11 mouse cellular contexts compared by ENCODE assay signal in genomic region chr7:139136906-139137491, GRCm38 (mm10). TPM values are rescaled to one million over a fixed set of nuclear protein-coding genes. Genes with fewer than 3 reads are reported as not detected.
DNase-seq lines count a peak whose midpoint lies in the region; ATAC-seq and TF ChIP-seq lines count a peak whose summit lies in the region.
"Had no signal": no experiment of that assay in that cellular context is flagged by ENCODE, and none has a peak within 500 bp of the region (broad histone marks: within the 10 kb centered on the region; RNA-seq: fewer than 3 reads in every experiment).

No protein-coding gene starts in this region.

- ATAC-seq in forebrain, embryonic 14.5 days, result no peak
- ATAC-seq in forebrain, embryonic 11.5 days (replicated peaks; ENCODE audit: low FRiP score), result no peak
- ATAC-seq: inflammation-experienced regulatory T-cells, adult 6 months had no signal

- peak; percentile 70 for DNase-seq in forebrain, embryonic 14.5 days (ENCODE audit: low spot score)
- DNase-seq in forebrain, embryonic 11.5 days (ENCODE audit: low spot score), result no peak
- peak; percentile 81 for DNase-seq in brain, embryonic 14.5 days (ENCODE audit: low read depth)
- DNase-seq in left cerebral cortex, adult 2 months (ENCODE audit: extremely low spot score in 1 of 2, low spot score in 2 of 2), result peak; percentile 47 to 53
- DNase-seq in right cerebral cortex, adult 18-20 months, result peak; percentile 71
- no peak for DNase-seq in kidney, adult 11 months
- no peak for DNase-seq in gastrocnemius, adult 2 months
- DNase-seq: lung, embryonic 14.5 days had no signal

- intact Hi-C loops in left cerebral cortex, adult 2 months (cut with DNase I), result no loop called here
- intact Hi-C loops in gastrocnemius, adult 2 months (cut with DNase I), result no loop called here

- no peak overlapping the region for H3K4me3 ChIP-seq in forebrain, embryonic 14.5 days (ENCODE audit: low read depth, low read length)
- no peak overlapping the region for H3K4me3 ChIP-seq in forebrain, embryonic 11.5 days (ENCODE audit: low read depth, low read length)
- H3K4me3 ChIP-seq in left cerebral cortex, adult 2 months, result no peak overlapping the region
- H3K4me3 ChIP-seq in gastrocnemius, adult 2 months, result no peak overlapping the region

- H3K9ac ChIP-seq in forebrain, embryonic 14.5 days (ENCODE audit: low read length), result no peak overlapping the region
- no peak overlapping the region for H3K9ac ChIP-seq in forebrain, embryonic 11.5 days (ENCODE audit: low read length)
- H3K9ac ChIP-seq: lung, embryonic 14.5 days had no signal

- H3K27ac ChIP-seq in forebrain, embryonic 14.5 days (ENCODE audit: low read depth, low read length), result no peak overlapping the region
- H3K27ac ChIP-seq in forebrain, embryonic 11.5 days (ENCODE audit: low read depth, low read length), result no peak overlapping the region
- H3K27ac ChIP-seq in left cerebral cortex, adult 2 months, result peak overlapping the region; percentile 40; the same call in 1 of the 2 replicates
- no peak overlapping the region for H3K27ac ChIP-seq in gastrocnemius, adult 2 months

- no peaks in the 10 kb centered on the region for H3K27me3 ChIP-seq in forebrain, embryonic 14.5 days (replicated peaks; ENCODE audit: control insufficient read depth, insufficient read depth, low read length)
- H3K27me3 ChIP-seq in forebrain, embryonic 11.5 days (ENCODE audit: control insufficient read depth, insufficient read depth, low read length), result peaks cover 18% of the 10 kb centered on the region

- TF ChIP-seq POLR2A in brain, embryonic 14.5 days (IDR thresholded peaks at IDR 0.05; ENCODE audit: borderline replicate concordance, extremely low read depth, insufficient read depth, insufficient read length, poor library complexity, severe bottlenecking), result no peak

- no peak overlapping the region for H3K4me2 ChIP-seq in forebrain, embryonic 14.5 days (ENCODE audit: low read length)
- no peak overlapping the region for H3K4me2 ChIP-seq in forebrain, embryonic 11.5 days (ENCODE audit: low read depth, low read length, severe bottlenecking)
- H3K4me2 ChIP-seq: lung, embryonic 14.5 days had no signal

- H3K36me3 ChIP-seq in forebrain, embryonic 14.5 days (ENCODE audit: control insufficient read depth, insufficient read depth, low read length), result no peaks in the 10 kb centered on the region
- no peaks in the 10 kb centered on the region for H3K36me3 ChIP-seq in forebrain, embryonic 11.5 days (ENCODE audit: control insufficient read depth, insufficient read depth, low read length)

- 71% methylated on average over 5 of the region's 5 CpGs for WGBS in forebrain, embryonic 14.5 days
- 77% methylated on average over 5 of the region's 5 CpGs for WGBS in forebrain, embryonic 11.5 days

- no peaks in the 10 kb centered on the region for H3K9me3 ChIP-seq in forebrain, embryonic 14.5 days (replicated peaks; ENCODE audit: control insufficient read depth, low read length)
- no peaks in the 10 kb centered on the region for H3K9me3 ChIP-seq in forebrain, embryonic 11.5 days (ENCODE audit: control insufficient read depth, low read length)

- TF ChIP-seq CTCF in brain, embryonic 14.5 days (IDR thresholded peaks at IDR 0.05; ENCODE audit: borderline replicate concordance, extremely low read depth, insufficient read depth, insufficient read length), result no peak
- no peak for TF ChIP-seq CTCF in left cerebral cortex, adult 2 months (IDR thresholded peaks at IDR 0.05)
- TF ChIP-seq CTCF in gastrocnemius, adult 2 months (IDR thresholded peaks at IDR 0.05), result no peak

- peaks cover 33% of the 10 kb centered on the region for H3K4me1 ChIP-seq in forebrain, embryonic 14.5 days (ENCODE audit: control insufficient read depth, insufficient read depth, low read length)
- H3K4me1 ChIP-seq in forebrain, embryonic 11.5 days (replicated peaks; ENCODE audit: control insufficient read depth, insufficient read depth, low read length), result peaks cover 20% of the 10 kb centered on the region

RNA-seq across cellular contexts. Expression of gene Dpysl4, which starts 51.2 kb away (rescaled TPM):
- polyA plus RNA-seq in forebrain, embryonic 14.5 days (2014; fragmentation: Nextera tagmentation; extraction: Ambion mirVana), result 123 and 141 TPM in 2 replicates
- polyA plus RNA-seq in forebrain, embryonic 11.5 days (2014; fragmentation: Nextera tagmentation; extraction: Ambion mirVana), result 113 and 125 TPM in 2 replicates
- 192 and 195 TPM in 2 replicates for polyA plus RNA-seq in brain, embryonic 14.5 days (2012; rRNA removed)
- 10 to 100 TPM; 48.2 to 56.9 TPM for total RNA-seq in left cerebral cortex, adult 2 months (2021)
- under 1 TPM; 0.23 to 0.75 TPM for total RNA-seq in gastrocnemius, adult 2 months (2021)
- total RNA-seq: granulocyte monocyte progenitor cell, adult 5-6 weeks; monocyte, adult 5-6 weeks had no signal

Comparison
In these comparisons a context has a peak if more than half of its experiments do, and no peak if none do; other contexts are left out.
1. DNase-seq: peak in forebrain, embryonic 14.5 days (single experiment), brain, embryonic 14.5 days (single experiment), left cerebral cortex, adult 2 months (2 of 2) and right cerebral cortex, adult 18-20 months (single experiment); none in forebrain, embryonic 11.5 days (single experiment), kidney, adult 11 months (single experiment) and gastrocnemius, adult 2 months (single experiment).